Mouse (Mus musculus): ENCODE results near the gene Nectin4.
"Not testable (repeated sequence)": the region's sequence is repeated elsewhere in the genome, so short reads cannot be mapped to it uniquely, and the experiment has no call there.

Nectin4 gene

DNA sequence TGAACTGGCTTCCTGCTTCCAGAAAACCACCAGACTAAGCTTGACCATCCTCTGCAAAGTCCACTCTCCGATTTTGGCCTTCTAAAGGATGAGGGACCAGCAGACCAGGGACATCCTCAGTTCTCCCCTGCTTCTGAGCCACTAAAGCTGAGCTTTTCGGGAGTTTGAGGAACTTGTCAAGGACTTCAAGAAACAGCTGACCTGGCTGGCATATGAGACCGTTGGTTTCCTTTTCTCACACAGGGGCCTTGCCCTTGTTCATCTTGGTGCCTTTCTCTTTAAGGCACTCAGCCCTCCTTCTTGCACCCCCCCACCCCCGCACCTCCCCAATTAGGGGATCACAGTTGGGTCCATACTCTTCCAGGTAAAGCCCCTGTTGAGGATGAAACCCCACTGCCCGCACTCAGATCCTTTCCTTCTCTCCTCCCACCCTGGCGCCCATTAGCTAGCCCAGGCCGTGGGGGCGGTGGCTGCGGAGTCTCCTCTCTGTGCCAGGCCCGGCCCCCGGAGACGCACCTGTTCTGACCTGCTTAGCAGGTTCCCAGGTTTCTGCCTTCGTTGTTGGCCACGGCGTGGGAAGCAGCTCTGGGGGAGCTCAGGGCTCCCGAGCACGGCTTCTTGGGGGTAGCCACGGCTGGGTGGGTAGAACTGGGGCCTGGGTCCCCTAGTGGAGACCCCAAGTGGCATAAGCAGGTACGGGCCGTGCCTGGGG, at the start of gene Nectin4:
Gene Nectin4 (plus strand): TSS at position 255 of the 712 bp plus-strand sequence.
- DNase-seq (ENCODE audit: low spot score), result peak; percentile 86

DNA sequence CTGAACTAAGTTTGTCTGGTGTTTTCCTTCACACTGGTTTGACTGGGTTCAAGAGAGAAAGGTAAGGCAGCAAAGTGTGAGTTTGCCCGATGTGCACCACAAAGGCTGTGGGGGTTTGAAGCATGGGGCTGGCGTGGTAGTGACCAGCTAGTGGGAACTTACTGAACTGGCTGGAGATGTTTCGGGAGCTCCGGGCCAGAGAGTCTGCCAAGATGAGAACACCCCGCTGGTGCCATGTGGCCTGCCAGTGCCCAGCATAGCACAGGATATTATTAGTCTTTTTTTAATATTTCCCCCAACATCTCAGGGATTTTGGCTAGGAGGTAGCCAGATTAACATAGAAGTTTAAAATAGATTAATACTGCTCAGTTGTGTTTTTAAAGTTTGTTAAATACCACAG, 49.7 kb upstream of the Nectin4 start:
- DNase-seq (ENCODE audit: low spot score), result no peak

GRCm38 (mm10) chr1:171321415-171321814, 48.5 kb upstream of the Nectin4 start:
- no peak for DNase-seq (ENCODE audit: low spot score)

DNA sequence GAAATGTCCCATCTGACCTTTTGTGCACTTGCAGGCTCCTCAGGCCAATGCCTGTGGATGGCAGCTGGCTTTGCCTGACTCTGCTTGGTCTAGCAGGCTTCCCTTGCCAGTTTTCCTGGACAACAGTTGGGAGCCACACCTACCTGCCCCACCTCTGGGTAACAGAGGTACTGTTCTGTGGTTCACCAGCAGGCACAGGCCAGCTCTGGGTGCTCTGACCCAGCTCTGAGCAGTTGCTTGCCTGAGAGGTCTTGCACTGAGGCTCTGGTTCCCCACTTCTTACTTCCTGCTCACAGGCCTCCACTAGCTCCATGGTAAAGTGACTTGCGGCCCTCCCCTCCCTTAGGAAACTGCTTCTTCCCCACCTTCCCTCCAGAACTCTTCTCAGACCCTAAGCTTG, 47.9 kb upstream of the Nectin4 start:
- DNase-seq (ENCODE audit: low spot score), result peak; percentile 20

DNA sequence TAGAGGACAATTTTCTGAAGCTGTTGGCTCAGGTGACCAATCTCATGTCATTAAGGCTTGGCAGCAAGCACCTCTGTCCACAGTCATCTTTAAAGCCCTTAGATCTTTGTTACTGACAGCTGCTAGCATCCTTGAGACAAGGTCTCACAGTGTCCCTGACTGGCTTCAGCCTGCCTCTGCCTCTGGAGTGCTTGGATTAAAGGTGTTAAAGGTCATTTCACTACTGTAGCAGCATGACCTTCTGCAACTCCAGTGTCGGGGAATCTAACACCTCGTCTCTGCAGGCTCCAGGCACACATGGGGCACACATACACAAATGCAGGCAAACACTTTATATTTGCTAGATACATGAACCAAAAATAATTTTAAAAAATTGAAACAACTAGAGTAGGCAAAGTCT, 44.3 kb upstream of the Nectin4 start:
- DNase-seq (ENCODE audit: low spot score), result no peak

GRCm38 (mm10) chr1:171326588-171326987, 43.3 kb upstream of the Nectin4 start:
- not testable (repeated sequence) for DNase-seq (ENCODE audit: low spot score)

DNA sequence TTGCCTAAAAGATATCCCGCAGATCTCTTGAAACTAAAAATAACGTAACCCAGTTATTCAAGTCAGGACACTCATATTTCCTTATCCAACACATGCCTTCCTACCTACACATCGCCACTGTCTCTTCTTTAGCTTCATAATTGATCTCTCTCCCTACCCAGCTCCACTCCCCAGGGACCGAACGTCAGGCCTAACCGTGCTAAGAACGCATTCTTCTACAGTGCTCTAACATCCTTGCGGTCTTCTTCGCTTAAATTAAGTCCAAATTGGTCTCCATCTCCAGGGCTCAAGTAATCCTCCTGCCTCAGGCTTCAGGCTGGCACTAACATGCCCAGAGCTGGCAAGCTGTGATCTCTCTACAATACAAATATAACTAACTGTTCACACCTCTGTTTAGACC, 41.7 kb upstream of the Nectin4 start:
- DNase-seq (ENCODE audit: low spot score), result no peak

- peak; percentile 91 for DNase-seq (ENCODE audit: low spot score)
Observed at GRCm38 (mm10) chr1:171328839-171329432, 41.0 kb upstream of the Nectin4 start, which contains the start of gene Dedd. TSS of gene Dedd (plus strand) at chr1:171329145.

- peak; percentile 82 for DNase-seq (ENCODE audit: low spot score)
Observed at GRCm38 (mm10) chr1:171329433-171330215, 40.3 kb upstream of the Nectin4 start.

- no peak for DNase-seq (ENCODE audit: low spot score)
Observed at GRCm38 (mm10) chr1:171330216-171330560, 39.7 kb upstream of the Nectin4 start.

DNA sequence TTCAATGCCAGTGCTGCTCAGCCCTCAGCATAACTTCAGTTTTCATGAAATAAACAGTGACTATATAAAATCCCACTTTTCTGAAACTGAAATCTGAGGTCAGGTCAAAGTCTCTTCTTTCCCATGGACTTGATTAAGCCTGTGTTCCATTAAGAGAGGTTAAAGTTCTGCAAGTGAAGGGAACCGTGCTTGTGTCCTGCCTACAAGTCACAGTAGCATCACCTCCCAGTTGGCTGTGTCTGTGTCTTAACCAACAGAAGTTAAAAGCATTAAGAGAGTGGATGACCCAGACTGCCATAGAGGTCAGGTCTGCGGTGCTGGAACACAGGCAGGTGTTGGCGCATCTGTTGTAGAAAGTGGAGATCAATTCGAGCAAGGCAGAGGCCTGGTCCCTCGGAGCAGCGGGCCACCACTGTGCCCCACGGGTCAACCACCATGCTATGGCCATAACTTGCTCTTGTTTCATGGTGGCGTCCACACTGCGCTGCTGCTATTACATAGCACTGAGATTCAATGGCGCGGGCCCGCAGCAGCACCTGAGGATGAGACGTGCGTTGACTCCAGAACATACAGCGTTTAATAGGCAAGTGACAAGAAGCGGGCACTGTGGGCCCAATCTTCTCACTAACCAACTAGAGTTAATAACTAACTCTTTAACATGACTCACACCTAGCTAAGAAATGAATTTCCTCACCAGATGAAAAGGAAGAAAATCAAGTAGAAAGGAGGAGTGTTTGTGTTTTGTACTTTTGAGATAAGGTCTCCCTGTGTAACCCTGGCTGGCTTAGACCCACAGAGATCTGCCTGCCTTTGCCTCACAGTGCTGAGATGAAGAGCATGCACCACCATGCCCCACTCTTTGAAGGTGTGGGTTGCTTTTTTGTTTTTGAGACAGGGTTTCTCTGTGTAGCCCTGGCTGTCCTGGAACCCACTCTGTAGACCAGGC, 27.4 kb upstream of the Nectin4 start:
- DNase-seq (ENCODE audit: low spot score), result no peak

DNA sequence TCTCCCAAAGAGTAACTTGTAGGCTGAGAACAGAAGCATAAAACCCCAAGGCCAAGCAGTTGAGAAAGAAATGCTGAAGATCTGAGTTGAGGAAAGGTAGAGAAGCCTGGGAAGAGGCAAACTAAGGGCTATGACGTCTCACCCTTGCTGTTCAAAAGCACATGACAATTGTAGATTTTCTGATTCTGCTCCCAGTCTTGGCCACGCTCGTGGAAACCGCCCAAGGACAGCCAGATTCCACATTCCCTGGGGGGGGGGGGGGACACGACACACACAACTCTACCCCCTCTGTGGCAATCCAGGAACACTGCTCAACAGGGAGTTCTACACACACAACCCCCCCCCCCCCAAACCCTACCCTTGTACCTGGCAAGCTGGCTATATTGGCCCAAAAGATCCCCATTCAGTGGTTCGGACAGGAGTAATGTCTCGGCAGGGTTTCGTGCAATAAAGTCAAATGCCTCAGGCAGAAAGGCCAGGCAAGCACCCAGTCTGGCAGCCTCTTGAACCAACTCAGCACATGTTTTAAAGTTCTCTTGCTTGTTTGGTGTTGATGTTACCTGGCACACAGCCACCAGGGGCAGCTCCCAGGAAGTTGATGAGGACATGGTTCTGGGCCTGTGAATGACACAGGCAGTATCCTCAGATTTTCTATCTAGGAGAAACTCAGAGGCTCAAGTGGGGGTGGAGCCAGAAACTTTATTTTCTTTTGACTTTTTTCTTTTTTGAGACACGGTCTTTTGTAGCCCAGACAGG, 25.8 kb upstream of the Nectin4 start:
- peak; percentile 52 for DNase-seq (ENCODE audit: low spot score)

- no peak for DNase-seq (ENCODE audit: low spot score)
Observed at GRCm38 (mm10) chr1:171344715-171345114, 25.2 kb upstream of the Nectin4 start.

- peak; percentile 92 for DNase-seq (ENCODE audit: low spot score)
Observed at GRCm38 (mm10) chr1:171345225-171346094, 24.4 kb upstream of the Nectin4 start, which contains the start of the genes Nit1 and Pfdn2. TSS of gene Nit1 (minus strand) at chr1:171345646. TSS of gene Pfdn2 (plus strand) at chr1:171345670.

- no peak for DNase-seq (ENCODE audit: low spot score)
Observed at GRCm38 (mm10) chr1:171346095-171346450, 23.8 kb upstream of the Nectin4 start.

DNA sequence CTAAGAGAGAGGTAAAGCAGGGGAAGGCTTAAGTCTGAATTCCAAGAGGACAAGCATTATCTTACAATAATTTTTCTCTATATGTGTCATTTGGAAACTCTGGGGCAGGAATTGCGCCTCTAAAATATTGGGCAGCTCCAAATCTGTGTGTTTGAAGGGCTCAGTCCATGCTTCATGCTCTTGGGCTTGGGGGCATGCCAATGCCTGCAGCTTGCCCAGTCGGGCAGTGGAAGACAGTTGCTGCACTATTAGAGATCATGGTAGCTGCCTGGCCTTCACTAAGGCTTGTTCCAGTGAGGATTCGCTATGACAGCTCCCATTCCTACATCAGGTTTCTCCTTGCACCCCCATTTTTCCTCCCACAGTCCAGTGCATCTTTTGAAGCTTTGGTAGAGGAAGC, 21.2 kb upstream of the Nectin4 start:
- no peak for DNase-seq (ENCODE audit: low spot score)

- no peak for DNase-seq (ENCODE audit: low spot score)
Observed at GRCm38 (mm10) chr1:171349210-171349609, 20.7 kb upstream of the Nectin4 start.

DNA sequence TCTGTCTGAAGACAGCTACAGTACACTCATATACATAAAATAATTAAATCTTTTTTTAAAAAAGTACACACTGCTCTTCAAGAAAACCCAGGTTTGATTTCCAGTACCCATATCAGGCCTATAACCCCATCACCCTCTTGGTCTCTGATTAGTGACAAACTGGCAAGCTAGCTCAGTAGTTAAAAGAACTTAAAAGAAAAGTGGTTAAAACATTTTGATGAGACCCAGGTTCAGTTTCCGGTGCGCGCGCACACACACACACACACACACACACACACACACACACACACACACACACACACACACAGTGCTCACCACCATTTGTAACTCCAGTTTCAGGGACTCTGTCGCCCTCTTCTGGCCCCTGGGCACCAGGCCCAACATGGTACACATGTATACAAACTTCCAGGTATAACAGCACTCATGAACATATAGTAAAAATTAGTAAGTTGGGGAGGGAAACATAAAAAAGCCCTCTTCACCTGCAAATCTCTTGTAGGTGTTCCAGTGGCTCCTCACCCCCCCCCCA, 14.0 kb upstream of the Nectin4 start:
- DNase-seq (ENCODE audit: low spot score), result no peak

- no peak for DNase-seq (ENCODE audit: low spot score)
Observed at GRCm38 (mm10) chr1:171356814-171357213, 13.1 kb upstream of the Nectin4 start.

DNA sequence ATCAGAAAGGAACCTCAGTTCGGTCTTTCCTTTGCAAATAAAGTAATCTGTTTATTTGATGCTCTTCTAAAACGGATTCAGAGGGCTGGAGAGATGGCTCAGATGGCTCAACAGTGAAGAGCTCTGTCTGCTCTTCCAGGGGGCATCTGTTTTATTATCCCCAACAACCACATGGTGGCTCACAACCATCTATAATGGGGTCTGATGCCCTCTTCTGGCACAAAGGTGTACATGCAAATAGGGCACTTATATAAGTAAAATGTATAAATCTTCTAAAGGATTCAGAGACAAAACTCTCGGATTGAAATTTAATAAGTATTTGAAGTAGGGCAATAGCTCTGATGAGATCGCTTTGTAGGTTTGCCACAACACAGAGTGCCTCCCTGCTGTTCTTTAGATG, 11.5 kb upstream of the Nectin4 start:
- DNase-seq (ENCODE audit: low spot score), result no peak
